Mouse (Mus musculus) heart, embryonic 15.5 days (tissue): ENCODE measurements around the gene Aldob. TPM values are rescaled to one million over a fixed set of nuclear protein-coding genes. Genes with fewer than 3 reads are reported as not detected.
A peak's percentile ranks its signal among the peaks of the same experiment; 100 is the strongest.

ENCODE experiments used
- ATAC-seq: fragments of 200-750 bp; cut with Nextera tagmentation; replicated peaks from 2 replicates; pipeline ENCODE4 v1.8.0; 2017; ENCODE audit warnings: low read depth, moderate TSS enrichment; ENCODE audit not compliant: insufficient number of reproducible peaks, insufficient read depth, low FRiP score
- H3K27ac ChIP-seq: fragments of 300-500 bp; sonication (generic); 2 replicates; pipeline ENCODE4 v1.5.1; 2015; ENCODE audit warnings: mild to moderate bottlenecking, inconsistent platforms
- H3K27me3 ChIP-seq: fragments of 300-500 bp; sonication (generic); 2 replicates; pipeline ENCODE4 v1.6.1; 2015; ENCODE audit warnings: inconsistent platforms
- H3K36me3 ChIP-seq: fragments of 300-500 bp; sonication (generic); 2 replicates; pipeline ENCODE4 v1.6.1; 2015; ENCODE audit warnings: mild to moderate bottlenecking, inconsistent platforms
- H3K4me1 ChIP-seq: fragments of 300-500 bp; sonication (generic); replicated peaks from 2 replicates; pipeline ENCODE4 v1.6.1; 2015; ENCODE audit warnings: inconsistent platforms
- H3K4me2 ChIP-seq: fragments of 300-500 bp; sonication (generic); 2 replicates; pipeline ENCODE4 v1.6.1; 2015; ENCODE audit warnings: inconsistent platforms, mild to moderate bottlenecking, moderate library complexity
- H3K4me3 ChIP-seq: fragments of 300-500 bp; sonication (generic); 2 replicates; pipeline ENCODE4 v1.5.1; 2015; ENCODE audit warnings: mild to moderate bottlenecking, inconsistent platforms
- H3K9ac ChIP-seq: fragments of 300-500 bp; sonication (generic); 2 replicates; pipeline ENCODE4 v1.6.1; 2015; ENCODE audit warnings: mild to moderate bottlenecking, inconsistent platforms
- H3K9me3 ChIP-seq: fragments of 300-500 bp; sonication (generic); replicated peaks from 2 replicates; pipeline ENCODE4 v1.6.1; 2016; ENCODE audit warnings: inconsistent platforms
- WGBS: fragments of 180-500 bp; shearing (Covaris S2); methylation state at CpG from one replicate; pipeline ENCODE4 v1.1.7; 2015; ENCODE audit warnings: mixed read lengths; 5-methylcytosine and 5-hydroxymethylcytosine counted together
- polyA plus RNA-seq: library from polyadenylated mRNA; unstranded; fragments of >200 nt; fragmentation: Nextera tagmentation; extraction: Ambion mirVana; gene quantifications from 2 replicates; pipeline ENCODE4 v1.2.1, GENCODE M21; 2015

Gene Aldob
- polyA plus RNA-seq, 1 experiment from 2014 or later, result 0.40 TPM

DNA sequence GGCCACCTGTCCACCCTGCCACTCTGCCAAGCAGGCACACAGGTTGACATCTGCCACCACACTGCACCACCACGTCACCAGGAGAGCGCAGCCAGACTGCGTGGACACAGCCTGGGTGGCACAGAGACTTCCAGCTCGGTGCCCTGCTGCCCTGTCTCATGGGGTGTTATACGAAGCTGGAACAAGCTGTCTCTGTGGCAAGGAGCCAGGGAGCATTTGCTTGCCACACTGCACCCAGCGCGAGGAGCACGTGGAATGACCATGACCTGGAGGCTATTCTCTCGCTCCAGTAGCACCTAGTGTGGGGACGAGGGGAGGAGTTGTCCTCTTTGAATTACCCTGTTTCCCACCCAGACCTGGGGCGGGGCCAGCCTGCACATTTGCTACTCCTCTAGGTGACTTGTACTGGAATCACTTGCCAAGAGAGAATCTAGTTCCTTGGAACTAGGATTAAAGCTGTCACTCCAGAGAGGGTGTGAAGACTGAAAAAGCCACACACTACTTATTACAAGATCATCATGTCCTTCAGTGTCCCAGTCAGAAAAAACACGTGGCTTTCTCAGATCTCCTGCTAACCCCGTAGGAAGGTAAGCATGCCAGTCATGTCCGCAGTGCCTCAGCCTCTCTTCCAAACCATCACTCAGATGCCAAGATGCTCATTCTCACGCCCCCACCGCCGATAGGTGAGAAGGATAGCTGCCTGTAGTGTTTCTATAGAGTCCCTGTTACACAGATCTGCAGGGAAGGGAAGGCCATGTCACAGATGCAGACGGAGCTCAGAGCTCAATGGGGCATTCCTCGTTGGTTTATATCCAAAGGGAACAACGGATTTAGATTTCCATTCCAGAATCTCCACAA is 10.8 kb upstream of the Aldob start:
- Histone ChIP-seq H3K4me2 (0 out of 2 replicates have a peak overlapping the region, but pooled peaks have one; percentile 7), H3K27ac (no peak overlapping the region), H3K36me3 (no peaks in the 10 kb centered on the region), H3K9ac (no peak overlapping the region), H3K4me1 (0 out of 2 replicates have a peak, but pooled peaks cover 4% of the 10 kb centered on the region), H3K9me3 (no peaks in the 10 kb centered on the region), H3K4me3 (no peak overlapping the region), H3K27me3 (no peaks in the 10 kb centered on the region)
- ATAC-seq, result 0 out of 2 replicates have a peak, but pooled peaks have one; percentile 47
- WGBS, result 57% methylated on average over 20 of the region's 20 CpGs

DNA sequence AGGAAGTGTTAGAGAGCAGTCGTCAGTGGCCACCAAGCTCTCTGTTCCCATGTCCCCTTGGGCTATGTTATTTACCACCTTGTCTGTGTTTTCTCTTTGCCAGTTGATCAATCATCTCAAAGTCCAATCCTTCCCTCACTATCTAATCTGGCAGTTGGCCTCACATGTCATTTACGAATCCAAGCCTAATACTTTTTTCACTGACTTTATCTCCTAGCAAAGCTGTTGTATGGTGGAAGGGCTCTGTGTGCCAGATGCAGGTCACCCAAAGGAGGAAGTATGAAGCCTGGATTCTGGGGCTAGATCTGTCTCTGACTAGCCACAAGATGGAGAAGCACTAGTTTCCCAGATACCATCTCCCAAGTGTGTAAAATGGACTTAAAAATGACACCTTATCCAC is 8.8 kb upstream of the Aldob start:
- no peaks in the 10 kb centered on the region for H3K27me3 ChIP-seq
- H3K36me3 ChIP-seq, result no peaks in the 10 kb centered on the region
- no peak overlapping the region for H3K4me3 ChIP-seq
- H3K4me2 ChIP-seq, result no peak overlapping the region
- H3K9ac ChIP-seq, result no peak overlapping the region
- 0 out of 2 replicates have a peak, but pooled peaks cover 4% of the 10 kb centered on the region for H3K4me1 ChIP-seq
- no peak for ATAC-seq
- H3K27ac ChIP-seq, result no peak overlapping the region
- H3K9me3 ChIP-seq, result no peaks in the 10 kb centered on the region
- WGBS, result 47% methylated on average over 2 of the region's 2 CpGs

DNA sequence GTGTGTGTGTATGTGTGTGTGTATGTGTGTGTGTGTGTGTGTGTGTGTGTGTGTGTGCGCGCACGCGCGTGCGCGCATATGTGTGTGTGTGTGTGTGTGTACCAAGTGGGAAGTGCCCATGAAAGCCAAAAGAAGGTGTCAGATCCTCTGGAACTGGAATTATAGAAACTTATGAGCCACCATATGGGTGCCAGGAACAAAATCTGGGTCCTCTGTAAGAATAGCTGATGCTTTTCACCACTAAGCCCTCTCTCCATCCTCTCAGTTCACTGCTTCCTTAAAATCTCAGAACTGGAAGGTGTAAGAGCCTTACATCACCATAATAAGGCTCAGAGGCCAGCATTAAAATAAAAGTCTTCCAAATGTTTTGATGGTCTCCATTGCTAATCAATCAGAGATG is 8.0 kb upstream of the Aldob start:
- Histone ChIP-seq H3K27me3 (no peaks in the 10 kb centered on the region), H3K36me3 (no peaks in the 10 kb centered on the region), H3K9me3 (no peaks in the 10 kb centered on the region), H3K9ac (no peak overlapping the region), H3K4me2 (no peak overlapping the region), H3K4me3 (no peak overlapping the region), H3K4me1 (0 out of 2 replicates have a peak, but pooled peaks cover 4% of the 10 kb centered on the region), H3K27ac (no peak overlapping the region)
- ATAC-seq, result no peak
- 96% methylated on average over 7 of the region's 7 CpGs for WGBS

DNA sequence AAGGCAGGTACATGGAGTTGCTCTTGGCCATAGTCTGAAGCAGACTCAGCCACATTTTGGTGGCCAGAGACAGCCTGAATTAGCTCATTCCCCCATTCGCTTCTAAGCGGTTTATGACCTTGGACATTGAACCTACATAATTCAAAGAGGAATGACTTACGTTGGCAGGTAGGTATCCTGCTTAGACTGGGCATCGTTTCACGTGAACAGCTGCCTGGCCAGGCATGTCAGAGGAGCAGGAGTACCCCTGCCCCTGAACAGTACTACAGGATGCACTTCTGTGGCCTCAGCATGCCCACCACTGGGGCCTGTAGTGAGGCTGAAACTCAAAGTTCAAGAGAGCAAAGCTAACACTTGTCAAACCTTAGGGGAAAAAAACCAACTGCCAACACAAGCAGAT is 4.0 kb upstream of the Aldob start:
- no peaks in the 10 kb centered on the region for H3K27me3 ChIP-seq
- no peak overlapping the region for H3K4me2 ChIP-seq
- ATAC-seq, result no peak
- 85% methylated on average over 5 of the region's 5 CpGs for WGBS
- no peak overlapping the region for H3K27ac ChIP-seq
- no peaks in the 10 kb centered on the region for H3K4me1 ChIP-seq
- no peaks in the 10 kb centered on the region for H3K36me3 ChIP-seq
- H3K9ac ChIP-seq, result no peak overlapping the region
- no peaks in the 10 kb centered on the region for H3K9me3 ChIP-seq
- H3K4me3 ChIP-seq, result no peak overlapping the region

DNA sequence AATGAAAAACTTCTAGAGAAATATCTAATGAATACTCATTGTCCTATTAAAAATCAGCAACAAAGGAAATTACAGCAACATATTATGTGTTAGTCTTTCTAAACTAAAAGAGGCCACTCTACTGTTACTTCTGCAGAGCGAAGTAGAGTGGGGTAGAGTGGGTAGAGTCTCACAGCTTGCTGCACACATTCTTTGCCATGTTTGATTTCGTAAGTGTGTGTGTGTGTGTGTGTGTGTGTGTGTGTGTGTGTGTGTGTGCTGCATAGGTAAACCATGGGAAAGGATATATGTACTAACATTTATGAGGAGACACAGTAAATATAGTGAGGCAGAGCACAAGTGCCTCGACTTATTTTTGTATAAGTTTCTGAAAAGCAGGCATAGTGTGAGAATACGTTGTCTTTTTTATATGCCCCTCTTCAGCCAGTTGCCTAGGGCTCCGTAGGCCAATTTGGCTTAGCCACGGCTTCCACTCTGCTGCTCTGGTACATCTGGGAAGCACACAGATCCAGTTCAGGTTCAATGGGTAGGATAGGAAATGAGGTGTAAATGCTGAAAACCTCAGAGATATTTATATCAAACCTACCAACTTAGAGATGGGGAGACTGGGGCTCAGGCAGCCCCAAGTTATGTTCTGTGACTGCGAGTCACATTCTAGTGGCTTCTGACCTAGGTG is 1.7 kb downstream of the Aldob start:
- no peaks in the 10 kb centered on the region for H3K27me3 ChIP-seq
- H3K36me3 ChIP-seq, result no peaks in the 10 kb centered on the region
- H3K4me1 ChIP-seq, result no peaks in the 10 kb centered on the region
- H3K27ac ChIP-seq, result no peak overlapping the region
- WGBS, result 85% methylated on average over 7 of the region's 7 CpGs
- H3K9ac ChIP-seq, result no peak overlapping the region
- ATAC-seq, result no peak
- H3K4me2 ChIP-seq, result no peak overlapping the region
- H3K4me3 ChIP-seq, result no peak overlapping the region
- no peaks in the 10 kb centered on the region for H3K9me3 ChIP-seq

DNA sequence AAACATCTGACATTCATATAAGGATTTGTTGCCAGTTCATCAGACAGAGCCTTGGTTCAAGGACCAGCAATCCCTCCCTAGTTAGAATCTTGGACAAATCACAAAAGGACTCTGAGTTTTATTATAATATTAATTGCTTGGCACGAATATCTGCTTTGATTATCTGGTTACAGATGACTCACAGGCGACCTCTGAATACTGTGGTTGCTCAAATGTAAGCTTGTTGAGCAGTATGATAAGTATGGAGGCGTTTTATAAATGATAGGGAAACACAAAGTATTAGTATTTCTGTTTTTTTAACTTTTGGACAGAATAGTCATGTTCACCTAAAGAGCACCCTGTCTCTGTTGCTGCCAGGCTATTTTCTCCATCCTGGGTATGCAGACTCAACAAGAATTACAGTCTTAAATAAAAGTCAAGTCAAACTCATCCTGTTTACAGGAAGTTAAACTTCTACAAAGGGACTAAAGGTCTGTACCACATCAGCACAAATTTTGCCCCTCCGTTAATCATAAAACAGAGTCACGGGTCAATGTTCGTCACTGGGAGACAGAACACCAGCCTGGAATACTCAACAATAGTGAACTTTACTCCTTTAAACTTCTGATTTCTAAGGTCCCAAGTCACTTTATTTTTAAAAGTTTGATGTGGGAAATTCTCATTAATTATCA is 2.3 kb downstream of the Aldob start:
- H3K36me3 ChIP-seq, result no peaks in the 10 kb centered on the region
- 63% methylated on average over 6 of the region's 6 CpGs for WGBS
- H3K27me3 ChIP-seq, result no peaks in the 10 kb centered on the region
- ATAC-seq, result no peak
- H3K9ac ChIP-seq, result no peak overlapping the region
- H3K4me1 ChIP-seq, result no peaks in the 10 kb centered on the region
- no peak overlapping the region for H3K4me2 ChIP-seq
- no peak overlapping the region for H3K4me3 ChIP-seq
- H3K9me3 ChIP-seq, result no peaks in the 10 kb centered on the region
- H3K27ac ChIP-seq, result no peak overlapping the region

DNA sequence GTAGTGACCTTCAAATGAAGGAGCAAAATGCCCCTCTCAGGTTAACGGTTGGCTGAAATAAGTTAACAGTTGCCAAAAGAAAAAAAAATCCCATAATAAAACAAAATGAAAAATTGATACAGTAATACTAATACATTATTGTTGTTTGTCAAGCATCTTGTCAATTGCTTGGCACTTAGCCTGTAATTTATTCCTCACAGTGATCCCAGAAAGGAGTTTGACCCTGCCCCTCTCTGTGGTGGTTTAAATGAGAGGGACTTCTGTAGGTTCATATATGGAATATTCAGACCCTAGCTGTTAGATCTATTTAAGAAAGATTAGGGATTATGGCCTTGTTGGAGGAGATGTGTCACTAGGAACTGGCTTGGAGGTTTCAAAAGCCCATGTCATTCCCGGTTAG is 3.3 kb downstream of the Aldob start:
- Histone ChIP-seq H3K4me2 (no peak overlapping the region), H3K27ac (no peak overlapping the region), H3K36me3 (no peaks in the 10 kb centered on the region), H3K9ac (no peak overlapping the region), H3K27me3 (no peaks in the 10 kb centered on the region), H3K4me3 (no peak overlapping the region), H3K4me1 (peaks cover 2% of the 10 kb centered on the region; the same call in 1 of the 2 replicates), H3K9me3 (no peaks in the 10 kb centered on the region)
- WGBS, result 75% methylated on average over 2 of the region's 2 CpGs
- no peak for ATAC-seq

DNA sequence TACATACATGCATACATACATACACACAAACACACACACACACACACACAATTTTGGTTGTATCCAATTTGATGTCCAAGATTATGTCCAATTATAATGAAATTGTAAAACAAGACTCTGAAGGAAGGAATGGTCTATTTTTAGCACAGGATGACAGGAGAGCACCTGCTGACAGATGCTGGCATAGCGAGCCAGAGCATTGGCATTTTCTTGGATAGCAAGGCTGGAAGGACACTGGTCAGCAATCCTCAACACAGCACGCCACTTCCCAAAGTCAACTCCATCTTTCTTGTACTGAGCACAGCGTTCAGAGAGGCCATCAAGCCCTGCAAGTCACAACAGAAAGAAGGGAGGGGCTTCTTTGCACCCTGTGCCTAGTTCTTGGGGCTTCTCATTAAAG is 8.4 kb downstream of the Aldob start:
- Histone ChIP-seq H3K27ac (no peak overlapping the region), H3K4me1 (peaks cover 10% of the 10 kb centered on the region), H3K4me2 (no peak overlapping the region), H3K36me3 (no peaks in the 10 kb centered on the region), H3K4me3 (no peak overlapping the region), H3K9ac (no peak overlapping the region), H3K9me3 (no peaks in the 10 kb centered on the region), H3K27me3 (no peaks in the 10 kb centered on the region)
- ATAC-seq, result no peak
- WGBS, result 40% methylated on average over 3 of the region's 3 CpGs

DNA sequence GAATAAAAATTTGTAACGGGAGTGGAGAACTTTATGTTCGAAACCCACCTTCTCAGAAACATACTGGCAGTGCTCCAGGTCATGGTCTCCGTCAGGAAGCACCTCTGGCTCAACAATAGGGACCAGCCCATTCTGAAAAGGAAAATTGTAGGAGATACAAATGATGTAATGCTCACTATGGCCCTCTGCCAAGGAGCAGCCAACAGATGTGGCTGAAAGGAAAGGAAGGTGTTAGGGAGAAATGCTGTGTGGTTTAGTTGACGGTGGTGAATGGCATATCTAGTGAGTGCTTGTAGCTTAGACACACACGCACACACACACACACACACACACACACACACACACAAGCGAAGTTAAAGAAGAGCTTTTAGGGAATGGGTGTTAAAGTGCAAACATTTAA is 9.7 kb downstream of the Aldob start:
- Histone ChIP-seq H3K4me2 (no peak overlapping the region), H3K9ac (no peak overlapping the region), H3K27me3 (no peaks in the 10 kb centered on the region), H3K4me1 (peaks cover 10% of the 10 kb centered on the region), H3K4me3 (no peak overlapping the region), H3K36me3 (no peaks in the 10 kb centered on the region), H3K27ac (no peak overlapping the region), H3K9me3 (no peaks in the 10 kb centered on the region)
- 22% methylated on average over 6 of the region's 6 CpGs for WGBS
- ATAC-seq, result peak; percentile 67

DNA sequence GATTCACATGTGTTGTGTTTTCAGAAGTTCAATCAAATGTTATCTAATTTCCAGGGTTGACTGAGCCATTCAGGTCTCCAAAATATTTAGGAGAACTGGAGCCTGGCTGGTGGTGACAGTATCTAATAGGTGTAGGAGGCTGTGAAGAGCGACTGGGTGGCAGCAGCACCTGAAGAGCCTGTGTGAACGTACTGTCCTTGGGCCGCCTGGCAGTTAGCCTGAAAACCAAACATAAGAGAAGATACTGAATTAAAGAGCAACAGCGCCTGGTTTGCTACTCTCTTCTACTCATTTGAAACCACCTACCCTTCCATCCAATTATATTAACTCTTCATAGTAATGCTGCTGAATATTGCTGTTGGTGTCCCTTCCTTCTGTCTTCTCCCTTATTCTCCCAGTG is 12.7 kb downstream of the Aldob start:
- Histone ChIP-seq H3K36me3 (no peaks in the 10 kb centered on the region), H3K9ac (no peak overlapping the region), H3K4me1 (peaks cover 10% of the 10 kb centered on the region), H3K27ac (no peak overlapping the region), H3K9me3 (no peaks in the 10 kb centered on the region), H3K27me3 (no peaks in the 10 kb centered on the region), H3K4me3 (no peak overlapping the region), H3K4me2 (no peak overlapping the region)
- 77% methylated on average over 4 of the region's 4 CpGs for WGBS
- no peak for ATAC-seq

DNA sequence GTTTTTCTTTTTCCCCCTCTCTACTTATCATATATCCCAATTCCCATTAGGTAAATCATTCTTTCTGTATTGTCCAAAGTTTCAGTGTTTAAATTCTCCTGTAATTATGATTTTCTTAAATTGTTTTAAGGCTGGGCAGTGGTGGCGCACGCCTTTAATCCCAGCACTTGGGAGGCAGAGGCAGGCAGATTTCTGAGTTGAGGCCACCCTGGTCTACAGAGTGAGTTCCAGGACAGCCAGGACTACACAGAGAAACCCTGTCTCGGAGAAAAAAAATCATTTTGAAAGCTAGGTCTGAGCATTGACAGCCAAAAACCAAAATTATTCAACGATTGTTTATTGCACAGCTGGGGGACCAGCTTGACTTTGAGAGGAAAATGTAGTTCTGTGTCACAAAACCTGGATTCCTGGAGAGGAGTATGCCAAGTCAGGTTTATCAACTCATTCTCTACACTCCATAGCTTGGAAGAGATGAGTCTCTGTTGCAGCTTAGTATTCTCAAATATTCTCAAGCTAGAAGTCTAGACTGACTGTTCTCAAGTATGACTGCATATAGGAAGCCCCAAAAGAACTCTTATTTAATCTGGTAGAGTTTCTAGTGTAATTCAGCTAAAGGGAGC is 13.6 kb downstream of the Aldob start:
- Histone ChIP-seq H3K9ac (no peak overlapping the region), H3K36me3 (peaks cover 5% of the 10 kb centered on the region), H3K27ac (no peak overlapping the region), H3K4me3 (no peak overlapping the region), H3K9me3 (no peaks in the 10 kb centered on the region), H3K4me2 (no peak overlapping the region), H3K27me3 (no peaks in the 10 kb centered on the region), H3K4me1 (peaks cover 7% of the 10 kb centered on the region)
- 88% methylated on average over 4 of the region's 4 CpGs for WGBS
- no peak for ATAC-seq
